Mouse (Mus musculus) heart, postnatal 0 days (tissue): ENCODE measurements around the gene Ulk4.

Experiments
- CTCF ChIP-seq: IDR thresholded peaks from 2 replicates; pipeline ENCODE4 v1.5.1; 2016; ENCODE audit warnings: antibody characterized with exemption, control low read depth, low read depth
- EP300 ChIP-seq: IDR thresholded peaks from 2 replicates; pipeline ENCODE4 v1.6.1; 2016; ENCODE audit warnings: antibody characterized with exemption, low read depth

DNA sequence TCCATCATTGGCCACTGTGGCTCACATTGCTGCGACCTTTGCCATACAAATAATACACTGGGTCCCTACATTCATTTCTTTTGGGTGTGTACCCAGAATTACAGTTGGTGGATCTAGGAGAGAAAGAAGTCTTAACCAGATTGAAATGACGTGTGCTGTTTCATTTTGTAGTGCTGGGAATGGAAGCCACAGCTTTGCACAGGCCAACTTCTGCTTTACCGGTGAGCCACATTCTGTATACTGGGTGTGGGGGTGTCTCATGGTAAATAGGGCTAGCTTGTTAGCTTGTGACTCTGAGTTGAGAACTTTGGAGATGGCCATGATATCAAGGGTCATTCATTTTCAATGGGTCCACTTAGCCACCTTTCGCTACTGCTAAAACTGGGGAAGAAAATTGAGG, 28.5 kb upstream of the Ulk4 start:
- TF ChIP-seq CTCF (no peak), EP300 (no peak)
